Mouse (Mus musculus): Measurements from ENCODE around the gene Gatm.

Gene Gatm

GRCm38 (mm10) chr2:122610746-122611653 lies at the start of gene Gatm:
Gatm (minus strand) TSS chr2:122611303.
- peak; percentile 75 for DNase-seq (ENCODE audit: low read depth, low spot score)

GRCm38 (mm10) chr2:122659825-122660224 lies 48.7 kb upstream of the Gatm start:
- DNase-seq (ENCODE audit: low read depth, low spot score) = no peak

- peak; percentile 68 for DNase-seq (ENCODE audit: low read depth, low spot score)
Measured at GRCm38 (mm10) chr2:122657707-122658524, 46.8 kb upstream of the Gatm start.

- DNase-seq (ENCODE audit: low read depth, low spot score) = no peak
Measured at GRCm38 (mm10) chr2:122656767-122657166, 45.7 kb upstream of the Gatm start.

GRCm38 (mm10) chr2:122656052-122656451 lies 44.9 kb upstream of the Gatm start:
- no peak for DNase-seq (ENCODE audit: low read depth, low spot score)

- no peak for DNase-seq (ENCODE audit: low read depth, low spot score)
Measured at GRCm38 (mm10) chr2:122652096-122653084, 41.3 kb upstream of the Gatm start.

- DNase-seq (ENCODE audit: low read depth, low spot score) = no peak
Measured at GRCm38 (mm10) chr2:122638673-122639072, 27.6 kb upstream of the Gatm start.

GRCm38 (mm10) chr2:122638029-122638428 lies 26.9 kb upstream of the Gatm start:
- no peak for DNase-seq (ENCODE audit: low read depth, low spot score)

GRCm38 (mm10) chr2:122637526-122637997 lies 26.5 kb upstream of the Gatm start:
- DNase-seq (ENCODE audit: low read depth, low spot score) = peak; percentile 85

- no peak for DNase-seq (ENCODE audit: low read depth, low spot score)
Measured at GRCm38 (mm10) chr2:122636686-122637085, 25.6 kb upstream of the Gatm start, which contains the start of gene AA467197. AA467197 (plus strand) TSS chr2:122636986.

GRCm38 (mm10) chr2:122631226-122631801 lies 20.2 kb upstream of the Gatm start:
- peak; percentile 74 for DNase-seq (ENCODE audit: low read depth, low spot score)

- DNase-seq (ENCODE audit: low read depth, low spot score) = peak; percentile 94
Measured at GRCm38 (mm10) chr2:122630465-122631225, 19.5 kb upstream of the Gatm start.

- DNase-seq (ENCODE audit: low read depth, low spot score) = no peak
Measured at GRCm38 (mm10) chr2:122629871-122630270, 18.8 kb upstream of the Gatm start.

- DNase-seq (ENCODE audit: low read depth, low spot score) = peak; percentile 53
Measured at GRCm38 (mm10) chr2:122628976-122629375, 17.9 kb upstream of the Gatm start.

- DNase-seq (ENCODE audit: low read depth, low spot score) = no peak
Measured at GRCm38 (mm10) chr2:122625930-122626329, 14.8 kb upstream of the Gatm start.

GRCm38 (mm10) chr2:122621337-122622110 lies 10.4 kb upstream of the Gatm start:
- no peak for DNase-seq (ENCODE audit: low read depth, low spot score)

- DNase-seq (ENCODE audit: low read depth, low spot score) = no peak
Measured at GRCm38 (mm10) chr2:122618719-122619118, 7.6 kb upstream of the Gatm start.

GRCm38 (mm10) chr2:122617792-122618191 lies 6.7 kb upstream of the Gatm start:
- DNase-seq (ENCODE audit: low read depth, low spot score) = no peak

- no peak for DNase-seq (ENCODE audit: low read depth, low spot score)
Measured at GRCm38 (mm10) chr2:122616237-122616636, 5.1 kb upstream of the Gatm start.
